Mouse (Mus musculus) cerebellum, adult 2 months (tissue): ENCODE measurements around the gene Zfp62.

Source experiments
- CTCF ChIP-seq: fragments of 200-500 bp; IDR thresholded peaks from 2 replicates; pipeline ENCODE4 v1.5.1; 2011; ENCODE audit warnings: low read depth, mild to moderate bottlenecking, control low read depth, low read length, moderate library complexity, borderline replicate concordance; ENCODE audit not compliant: insufficient read depth
- POLR2A ChIP-seq: fragments of 200-500 bp; IDR thresholded peaks from 2 replicates; pipeline ENCODE4 v1.6.1; 2011; ENCODE audit warnings: low read length, control low read depth, borderline replicate concordance; ENCODE audit not compliant: insufficient read depth

- no peak for TF ChIP-seq POLR2A
- no peak for TF ChIP-seq CTCF
Measured at GRCm38 (mm10) chr11:49154077-49154476, 49.0 kb upstream of the Zfp62 start, which contains the start of gene Olfr1394.
